Comparison of ENCODE assay signal across 8 mouse cellular contexts in the genomic region with DNA sequence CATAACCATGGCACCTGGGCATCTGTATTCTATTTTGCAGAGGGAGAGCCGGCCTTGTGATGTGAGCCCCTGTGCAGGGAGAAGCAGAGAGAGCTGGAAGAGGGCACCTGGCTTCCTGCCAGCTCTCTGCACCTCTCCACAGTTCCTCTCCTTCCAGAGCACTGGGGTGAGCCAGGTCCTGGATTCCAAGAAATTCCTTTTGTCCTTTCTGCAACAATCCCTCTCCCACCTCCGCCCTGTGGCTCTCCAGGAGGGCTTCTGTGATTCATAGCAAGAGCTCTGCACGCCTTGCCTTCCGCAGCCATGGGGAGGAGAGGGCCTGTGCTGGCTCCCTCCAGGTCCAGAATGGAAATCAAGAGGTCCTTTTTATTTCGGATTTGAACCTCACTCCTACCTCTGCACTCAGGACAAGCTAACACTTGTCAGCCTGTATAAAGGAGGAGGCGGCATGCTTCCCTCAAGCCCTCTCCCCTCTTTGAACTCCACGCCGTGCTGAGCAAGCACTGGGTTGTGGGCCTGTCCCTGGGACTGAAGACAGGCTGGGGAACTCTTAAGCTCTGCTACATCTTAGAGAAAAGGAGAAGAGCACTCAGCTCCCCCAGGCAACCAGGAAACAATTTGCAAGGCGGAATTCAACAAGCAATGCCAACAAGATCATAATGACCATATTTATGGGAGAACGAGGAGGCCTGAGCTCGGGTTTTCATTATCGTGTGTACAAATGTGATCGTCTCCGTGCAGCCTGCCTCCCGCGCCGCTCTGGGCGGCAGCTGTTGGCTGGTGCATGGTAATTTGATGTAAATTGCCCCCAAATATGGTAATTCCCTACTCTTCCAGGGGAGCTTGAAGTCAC. TPM values are rescaled to one million over a fixed set of nuclear protein-coding genes. Genes with fewer than 3 reads are reported as not detected.
A peak's percentile ranks its signal among the peaks of the same experiment; 100 is the strongest.
DNase-seq lines count a peak whose midpoint lies in the region; ATAC-seq and TF ChIP-seq lines count a peak whose summit lies in the region.

No protein-coding gene starts in this region.

- peak; percentile 39 for DNase-seq in left cerebral cortex, postnatal 4 days
- DNase-seq in left cerebral cortex, adult 11 months (ENCODE audit: low spot score), result no peak
- DNase-seq in heart, postnatal 0 days (ENCODE audit: low spot score), result no peak
- DNase-seq in stomach, postnatal 0 days (ENCODE audit: low spot score), result no peak
- DNase-seq in B cell, adult 2 months, result no peak

- WGBS in heart, postnatal 0 days, result 13% methylated on average over 18 of the region's 18 CpGs
- 17% methylated on average over 18 of the region's 18 CpGs for WGBS in liver, embryonic 16.5 days (ENCODE audit: insufficient replicate concordance)
- WGBS in stomach, postnatal 0 days, result 20% methylated on average over 18 of the region's 18 CpGs

- no peak overlapping the region for H3K27ac ChIP-seq in brown adipose tissue, adult 24 weeks (replicated peaks; ENCODE audit: low read depth, low read length)
- H3K27ac ChIP-seq in heart, postnatal 0 days (ENCODE audit: low read depth), result peak overlapping the region; percentile 72
- no peak overlapping the region for H3K27ac ChIP-seq in liver, embryonic 16.5 days (ENCODE audit: low read length)
- peak overlapping the region; percentile 56 for H3K27ac ChIP-seq in stomach, postnatal 0 days (replicated peaks)

- peak overlapping the region; percentile 49 for H3K4me2 ChIP-seq in heart, postnatal 0 days (ENCODE audit: low read depth, low read length)
- H3K4me2 ChIP-seq in liver, embryonic 16.5 days (ENCODE audit: low read depth, low read length), result peak overlapping the region; percentile 55
- peak overlapping the region; percentile 45 for H3K4me2 ChIP-seq in stomach, postnatal 0 days (replicated peaks; ENCODE audit: low read depth)

- peak overlapping the region; percentile 40; the same call in 1 of the 2 replicates for H3K9ac ChIP-seq in heart, postnatal 0 days (replicated peaks; ENCODE audit: low read depth, low read length)
- H3K9ac ChIP-seq in liver, embryonic 16.5 days (ENCODE audit: low read depth, low read length), result no peak overlapping the region
- H3K9ac ChIP-seq in stomach, postnatal 0 days (ENCODE audit: low read length), result 0 out of 2 replicates have a peak overlapping the region, but pooled peaks have one; percentile 31

- TF ChIP-seq EP300 in heart, postnatal 0 days (IDR thresholded peaks at IDR 0.05; ENCODE audit: low read depth), result no peak
- TF ChIP-seq EP300 in stomach, postnatal 0 days (optimal IDR thresholded peaks at IDR 0.05), result no peak

- H3K9me3 ChIP-seq in heart, postnatal 0 days (replicated peaks; ENCODE audit: control insufficient read depth, low read length), result no peaks in the 10 kb centered on the region
- no peaks in the 10 kb centered on the region for H3K9me3 ChIP-seq in liver, embryonic 16.5 days (replicated peaks; ENCODE audit: control insufficient read depth, low read length)
- no peaks in the 10 kb centered on the region for H3K9me3 ChIP-seq in stomach, postnatal 0 days (ENCODE audit: control insufficient read depth, low read length)

- TF ChIP-seq CTCF in heart, postnatal 0 days (IDR thresholded peaks at IDR 0.05; ENCODE audit: low read depth), result no peak
- TF ChIP-seq CTCF in stomach, postnatal 0 days (IDR thresholded peaks at IDR 0.05; ENCODE audit: low read depth), result no peak

- intact Hi-C loops in left cerebral cortex, postnatal 4 days (cut with DNase I), result no loop called here

- H3K27me3 ChIP-seq in heart, postnatal 0 days (ENCODE audit: control insufficient read depth, insufficient read depth, low read length), result no peaks in the 10 kb centered on the region
- peaks cover 13% of the 10 kb centered on the region for H3K27me3 ChIP-seq in liver, embryonic 16.5 days (ENCODE audit: control insufficient read depth, insufficient read depth, low read depth, low read length)
- H3K27me3 ChIP-seq in stomach, postnatal 0 days (ENCODE audit: control insufficient read depth, insufficient read depth, low read length), result no peaks in the 10 kb centered on the region

- no peaks in the 10 kb centered on the region for H3K4me1 ChIP-seq in brown adipose tissue, adult 24 weeks (ENCODE audit: control insufficient read depth, insufficient read depth, insufficient read length, low read length)
- H3K4me1 ChIP-seq in heart, postnatal 0 days (ENCODE audit: control insufficient read depth, insufficient read depth), result peaks cover 46% of the 10 kb centered on the region
- H3K4me1 ChIP-seq in liver, embryonic 16.5 days (ENCODE audit: control insufficient read depth, low read depth, low read length), result peaks cover 10% of the 10 kb centered on the region
- peaks cover 11% of the 10 kb centered on the region; the same call in 1 of the 2 replicates for H3K4me1 ChIP-seq in stomach, postnatal 0 days (replicated peaks; ENCODE audit: control insufficient read depth, insufficient read depth)

- H3K4me3 ChIP-seq in brown adipose tissue, adult 24 weeks (ENCODE audit: insufficient read depth, low read depth, low read length), result peak overlapping the region; percentile 34; the same call in 1 of the 2 replicates
- H3K4me3 ChIP-seq in heart, postnatal 0 days (ENCODE audit: low read depth, low read length), result peak overlapping the region; percentile 32
- H3K4me3 ChIP-seq in liver, embryonic 16.5 days (ENCODE audit: low read depth, low read length), result peak overlapping the region; percentile 42
- H3K4me3 ChIP-seq in stomach, postnatal 0 days (ENCODE audit: low read depth, low read length), result peak overlapping the region; percentile 17; the same call in 1 of the 2 replicates

- peak; percentile 19; the same call in 1 of the 2 replicates for ATAC-seq in heart, postnatal 0 days (ENCODE audit: insufficient read depth, low read depth)
- ATAC-seq in liver, embryonic 16.5 days (ENCODE audit: low read depth), result no peak
- ATAC-seq in stomach, postnatal 0 days (ENCODE audit: low FRiP score, low TSS enrichment), result no peak
- ATAC-seq in granulocyte monocyte progenitor cell, adult 5-6 weeks (replicated peaks; ENCODE audit: poor library complexity, severe bottlenecking), result no peak

- no peaks in the 10 kb centered on the region for H3K36me3 ChIP-seq in heart, postnatal 0 days (replicated peaks; ENCODE audit: control insufficient read depth, insufficient read depth, low read length)
- H3K36me3 ChIP-seq in liver, embryonic 16.5 days (ENCODE audit: control insufficient read depth, insufficient read depth), result no peaks in the 10 kb centered on the region
- no peaks in the 10 kb centered on the region for H3K36me3 ChIP-seq in stomach, postnatal 0 days (ENCODE audit: control insufficient read depth, insufficient read depth, low read length)

RNA-seq across cellular contexts. Expression of a gene that starts 35.3 kb away (rescaled TPM):
- total RNA-seq in left cerebral cortex, postnatal 4 days (2021), result 10 to 100 TPM; 27.9 to 28.0 TPM
- polyA plus RNA-seq in brown adipose tissue, adult 24 weeks (2012; ENCODE audit: insufficient read depth, insufficient read length, missing spikeins), result 0.50 and 0.79 TPM in 2 replicates
- total RNA-seq in heart, postnatal 0 days (2014; rRNA removed; ENCODE audit: low replicate concordance), result 238 and 284 TPM in 2 replicates
- polyA plus RNA-seq in heart, postnatal 0 days (2015; fragmentation: Nextera tagmentation; extraction: Ambion mirVana), result 200 and 211 TPM in 2 replicates
- 103 and 114 TPM in 2 replicates for polyA plus RNA-seq in liver, embryonic 16.5 days (2015; fragmentation: Nextera tagmentation; extraction: Ambion mirVana)
- 6.8 and 7.5 TPM in 2 replicates for polyA plus RNA-seq in stomach, postnatal 0 days (2015; fragmentation: Nextera tagmentation; extraction: Ambion mirVana)
- total RNA-seq in granulocyte monocyte progenitor cell, adult 5-6 weeks (2014; fragmentation: Nextera tagmentation), result 15.1 and 16.2 TPM in 2 replicates
- 45.3 and 54.8 TPM in 2 replicates for total RNA-seq in granulocyte monocyte progenitor cell, adult 5-6 weeks (2017)

Comparison
In these comparisons a context has a peak if more than half of its experiments do, and no peak if none do; other contexts are left out.
1. H3K27ac ChIP-seq: peak in heart, postnatal 0 days (single experiment) and stomach, postnatal 0 days (single experiment); none in brown adipose tissue, adult 24 weeks (single experiment) and liver, embryonic 16.5 days (single experiment).
2. RNA of a gene that starts 35.3 kb away (polyA plus RNA-seq): 200 to 211 TPM in heart, postnatal 0 days and 103 to 114 TPM in liver, embryonic 16.5 days; 6.8 to 7.5 TPM in stomach, postnatal 0 days and 0.50 to 0.79 TPM in brown adipose tissue, adult 24 weeks; every median in the first group is over 10 times any median in the second.
3. Peak in every context shown above with its lines, with median percentiles within 50 percentile points of each other: H3K4me3 ChIP-seq and H3K4me2 ChIP-seq.